8 mouse cellular contexts compared by ENCODE assay signal in the genomic region with DNA sequence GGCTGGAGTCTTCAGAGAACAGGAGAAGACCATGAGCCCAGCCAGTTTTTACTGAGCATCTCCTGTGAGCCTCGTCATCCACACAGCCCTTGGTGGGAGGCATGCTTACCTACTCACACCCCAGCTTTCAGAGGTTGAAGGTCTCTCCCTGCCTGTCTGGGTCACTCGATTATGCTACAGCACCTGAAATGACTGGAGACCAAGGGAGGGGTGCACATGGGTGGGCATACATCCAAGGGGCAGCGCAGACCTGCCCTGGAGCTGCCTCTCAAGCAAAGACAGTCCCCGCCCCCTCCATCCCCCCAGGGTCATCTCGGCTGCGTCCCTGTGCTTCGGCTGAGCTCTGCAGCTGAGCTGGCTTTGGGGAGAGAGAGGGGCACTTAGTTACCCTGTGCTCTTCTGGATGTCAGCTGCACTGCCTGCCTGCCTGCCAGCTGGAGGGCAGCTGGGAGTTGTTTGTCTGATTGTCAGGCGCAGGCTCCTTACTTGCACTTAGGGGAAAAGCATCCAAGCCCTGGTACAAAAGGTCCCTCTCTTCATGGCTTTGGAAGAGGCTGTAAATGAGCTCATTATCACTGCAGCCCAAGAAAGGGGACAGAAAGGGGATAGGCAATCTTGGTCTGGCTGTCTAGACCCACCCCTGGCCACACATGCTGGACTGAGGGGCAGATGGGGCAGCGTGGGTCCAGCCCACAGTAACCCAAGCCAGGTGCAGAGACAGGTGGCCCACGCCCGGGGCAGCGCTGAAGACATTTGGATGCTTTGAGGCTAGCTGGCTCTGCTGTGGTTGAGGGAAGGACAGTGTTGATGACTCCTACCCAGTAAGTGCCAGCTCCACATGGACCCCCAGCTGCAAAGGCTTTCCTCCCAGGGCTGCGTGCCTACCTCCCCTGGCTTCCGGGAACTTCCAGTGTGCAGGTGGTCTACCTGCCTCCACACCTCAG. TPM values are rescaled to one million over a fixed set of nuclear protein-coding genes. Genes with fewer than 3 reads are reported as not detected.
A peak's percentile ranks its signal among the peaks of the same experiment; 100 is the strongest.
DNase-seq lines count a peak whose midpoint lies in the region; ATAC-seq lines count a peak whose summit lies in the region.

No protein-coding gene starts in this region.

- DNase-seq in cerebellum, postnatal 25 days = peak; percentile 50 to 53
- peak; percentile 80 to 85 for DNase-seq in right cerebral cortex, postnatal 10 days (ENCODE audit: low spot score in 2 of 2)
- no peak for DNase-seq in right cerebral cortex, postnatal 25 days
- DNase-seq in limb, embryonic 10.5 days (ENCODE audit: low spot score) = no peak
- peak; percentile 28 for DNase-seq in right cerebral cortex, postnatal 4 days
- DNase-seq in kidney, adult 11 months = no peak
- no peak for DNase-seq in adrenal gland, adult 8-10 months

- H3K27me3 ChIP-seq in limb, embryonic 10.5 days (ENCODE audit: low read depth, poor library complexity, severe bottlenecking) = no peaks in the 10 kb centered on the region

- no peak overlapping the region for H3K4me3 ChIP-seq in limb, embryonic 10.5 days

- H3K36me3 ChIP-seq in limb, embryonic 10.5 days = peaks cover 55% of the 10 kb centered on the region

- no peak for ATAC-seq in cerebellum, adult (ENCODE audit: insufficient number of reproducible peaks, low FRiP score, low TSS enrichment)

- H3K27ac ChIP-seq in limb, embryonic 10.5 days = peak overlapping the region; percentile 19; the same call in 1 of the 2 replicates

- H3K9me3 ChIP-seq in limb, embryonic 10.5 days (replicated peaks) = no peaks in the 10 kb centered on the region

- 74% methylated on average over 14 of the region's 14 CpGs for WGBS in limb, embryonic 10.5 days

- peaks cover 46% of the 10 kb centered on the region for H3K4me1 ChIP-seq in limb, embryonic 10.5 days

RNA-seq across cellular contexts. Expression of gene Tcp11, which starts 43.4 kb away (rescaled TPM):
- 0.97 and 1.1 TPM in 2 replicates for polyA plus RNA-seq in limb, embryonic 10.5 days (2016; fragmentation: Nextera tagmentation; extraction: Ambion mirVana)
- total RNA-seq in adrenal gland, adult 8-10 months (2022) = under 1 TPM in 1 of 4 experiments, not detected in 3; 0.46 TPM

Comparison
In these comparisons a context has a peak if more than half of its experiments do, and no peak if none do; other contexts are left out.
1. DNase-seq: peak in cerebellum, postnatal 25 days (2 of 2), right cerebral cortex, postnatal 10 days (2 of 2) and right cerebral cortex, postnatal 4 days (single experiment); none in right cerebral cortex, postnatal 25 days (single experiment), limb, embryonic 10.5 days (single experiment), kidney, adult 11 months (single experiment) and adrenal gland, adult 8-10 months (single experiment).